Mouse (Mus musculus): ENCODE measurements at regions not wholly inside any gene's neighbourhood (a gene's known extent, or its start where the extent isn't known, plus 50 kb on each side); places are given as distances from the start of the nearest gene placed in this dataset.

DNA sequence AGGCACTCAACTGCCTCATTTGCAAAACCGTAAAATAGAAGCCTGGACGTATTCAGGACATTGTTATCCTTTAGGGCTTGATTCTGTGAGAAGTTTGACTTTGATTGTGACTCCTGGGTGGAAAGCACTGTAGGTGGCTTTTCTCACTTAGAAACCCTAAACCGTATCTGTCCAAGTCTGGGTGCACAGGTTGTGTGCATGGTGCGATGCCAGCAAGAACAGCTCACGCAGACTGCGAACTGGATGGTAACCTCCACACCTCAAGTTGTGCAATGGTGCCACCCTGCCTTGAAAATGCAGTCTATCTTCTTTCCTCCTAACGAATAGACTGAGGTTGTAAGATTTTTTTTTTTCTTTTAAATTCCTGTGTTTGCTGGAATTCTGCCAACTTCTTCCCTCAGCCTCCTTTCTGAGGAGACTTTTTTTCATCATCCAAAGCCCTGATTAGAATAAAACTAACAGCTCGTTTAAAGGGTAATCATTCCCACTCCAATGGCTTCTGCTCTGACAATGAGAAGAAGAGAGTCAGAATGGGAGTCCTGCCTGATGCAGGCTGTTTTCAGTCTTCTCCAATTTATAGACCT, 383.8 kb upstream of the Slc30a5 start:
- no peak for DNase-seq

- no peak for DNase-seq
These were observed 383.2 kb upstream of the Slc30a5 start for GRCm38 (mm10) chr13:101216421-101216820.

- DNase-seq: no peak
These were observed 382.6 kb upstream of the Slc30a5 start for GRCm38 (mm10) chr13:101215792-101216221.

- no peak for DNase-seq
These were observed 382.0 kb upstream of the Slc30a5 start for GRCm38 (mm10) chr13:101215131-101215641.

- DNase-seq: no peak
These were observed 380.9 kb upstream of the Slc30a5 start for GRCm38 (mm10) chr13:101214094-101214493.

GRCm38 (mm10) chr13:101213121-101213916, 380.1 kb upstream of the Slc30a5 start:
- DNase-seq: no peak

DNA sequence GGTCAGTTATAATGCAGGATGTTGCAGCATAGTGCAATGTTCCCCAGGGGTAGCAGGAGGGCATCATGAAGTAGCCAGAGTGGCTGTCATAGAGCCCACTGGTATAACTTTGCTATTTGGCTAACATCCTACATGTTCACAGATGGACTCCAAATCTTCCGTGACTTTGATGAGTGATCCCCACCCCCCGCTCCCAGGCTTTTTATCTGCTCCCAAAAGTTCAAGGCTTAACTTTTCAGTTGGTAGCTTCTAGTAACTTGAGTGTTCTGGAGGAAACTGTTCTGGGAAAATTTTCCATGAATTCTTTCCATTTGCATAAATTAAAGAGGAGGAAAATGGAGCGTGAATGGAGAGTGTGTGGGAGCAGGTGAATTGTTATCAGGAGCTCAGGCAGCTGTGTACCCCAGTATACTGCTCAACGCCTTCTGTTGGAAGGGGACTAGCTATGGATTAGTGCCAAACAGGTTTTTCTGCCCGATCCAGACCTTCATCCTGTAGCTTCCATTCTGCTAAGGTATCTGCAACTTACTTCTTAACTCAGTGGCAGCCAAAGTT, 379.2 kb upstream of the Slc30a5 start:
- peak; percentile 59 for DNase-seq

GRCm38 (mm10) chr13:101208788-101209187, 375.6 kb upstream of the Slc30a5 start:
- no peak for DNase-seq

DNA sequence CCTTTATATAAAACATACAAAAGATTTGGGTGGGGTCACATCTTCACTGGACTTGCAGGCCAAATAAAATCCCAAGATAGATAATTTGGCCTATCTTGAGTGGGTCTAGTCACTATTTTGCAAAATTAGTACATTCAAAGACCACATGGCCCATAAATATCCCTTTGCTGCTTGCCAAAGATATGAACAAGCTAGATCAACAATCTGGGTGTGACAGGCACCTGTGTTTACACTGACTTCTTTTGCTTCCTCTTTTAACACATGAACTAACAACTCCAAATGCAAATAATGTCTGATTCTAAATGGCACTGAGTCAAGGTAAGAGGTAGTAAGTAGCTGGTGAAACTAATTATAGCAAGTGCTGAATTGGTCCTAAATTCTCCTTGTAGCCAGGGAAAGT, 370.2 kb upstream of the Slc30a5 start:
- no peak for DNase-seq

- DNase-seq: no peak
These were observed 369.5 kb upstream of the Slc30a5 start for GRCm38 (mm10) chr13:101202565-101203313.

GRCm38 (mm10) chr13:101190249-101190830, 357.1 kb upstream of the Slc30a5 start:
- no peak for DNase-seq

GRCm38 (mm10) chr13:101182387-101182786, 349.2 kb upstream of the Slc30a5 start:
- DNase-seq: no peak

- DNase-seq: no peak
These were observed 341.9 kb upstream of the Slc30a5 start for GRCm38 (mm10) chr13:101175017-101175689.

DNA sequence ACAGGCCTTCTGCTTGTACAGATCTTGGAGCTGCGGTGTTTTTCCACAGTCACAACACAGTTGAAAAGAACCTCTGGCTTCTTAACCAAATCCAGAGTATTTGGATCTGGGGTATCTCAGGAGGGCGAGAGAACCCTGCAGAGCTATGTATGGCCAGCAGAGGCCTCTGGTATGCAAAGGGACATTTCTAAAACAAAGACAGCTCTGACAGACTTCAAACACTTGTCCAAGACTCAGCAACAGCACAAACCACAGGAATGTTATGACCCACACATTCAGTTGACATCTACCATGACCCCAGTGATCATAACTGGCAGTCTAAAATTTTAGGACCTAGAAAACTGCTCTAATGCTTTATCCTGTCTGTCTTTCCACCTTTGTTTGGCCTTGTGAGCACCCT, 328.5 kb upstream of the Slc30a5 start:
- peak; percentile 8 for DNase-seq

DNA sequence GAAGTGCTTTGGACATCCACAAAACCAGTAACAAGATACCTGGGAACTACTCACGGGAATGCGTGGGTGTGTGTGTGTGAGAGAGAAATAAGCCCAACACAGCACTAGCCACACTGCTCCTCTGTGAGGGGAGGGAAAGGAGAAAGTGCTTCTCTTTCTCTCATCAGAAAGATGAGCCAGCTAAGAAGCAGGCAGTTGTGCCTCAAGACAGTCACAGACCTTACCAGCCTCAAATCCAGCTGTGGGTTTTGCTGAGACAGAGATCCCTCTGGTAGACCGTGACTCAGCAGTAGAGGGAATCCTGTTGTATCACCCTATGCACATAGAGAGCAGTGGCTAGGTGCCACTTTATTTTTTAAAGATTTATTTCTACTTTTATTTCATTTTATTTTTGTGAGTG, 326.7 kb upstream of the Slc30a5 start:
- no peak for DNase-seq

GRCm38 (mm10) chr13:101153760-101154159, 320.5 kb upstream of the Slc30a5 start:
- DNase-seq: no peak

DNA sequence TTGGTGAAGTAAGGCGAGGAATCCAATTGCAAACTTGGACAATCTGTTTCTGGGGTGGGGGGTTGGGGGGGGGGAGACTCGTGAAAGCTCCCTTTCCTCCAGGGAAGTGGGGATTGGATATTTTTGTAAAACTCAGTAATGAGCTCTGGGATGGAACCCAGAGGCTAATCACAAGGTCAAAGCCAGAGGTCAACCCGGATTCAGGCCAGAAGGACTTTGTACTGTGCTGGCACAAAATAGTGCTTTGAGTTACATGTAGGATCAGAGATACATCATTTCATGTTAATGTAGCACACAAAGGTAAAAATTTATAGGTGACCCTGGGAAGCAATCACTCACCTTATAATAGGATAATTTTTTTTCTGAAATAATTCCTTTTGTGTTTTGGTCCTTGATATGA, 309.5 kb upstream of the Slc30a5 start:
- DNase-seq: no peak

- DNase-seq: no peak
These were observed 309.0 kb upstream of the Slc30a5 start for GRCm38 (mm10) chr13:101142104-101142735.

- DNase-seq: no peak
These were observed 296.2 kb upstream of the Slc30a5 start for GRCm38 (mm10) chr13:101129466-101129865.

- no peak for DNase-seq
These were observed 294.6 kb upstream of the Slc30a5 start for GRCm38 (mm10) chr13:101127808-101128207.

GRCm38 (mm10) chr13:101127262-101127661, 294.0 kb upstream of the Slc30a5 start:
- no peak for DNase-seq
